Mouse (Mus musculus) splenic B cell, adult 2 months (primary cell): ENCODE results near the gene Gm21788.
"Not testable (repeated sequence)": the region's sequence is repeated elsewhere in the genome, so short reads cannot be mapped to it uniquely, and the experiment has no call there.

Experiments used
- DNase-seq: peaks from one replicate; pipeline ENCODE4 v3.0.0-alpha.2; 2011; ENCODE audit warnings: low read depth, low spot score
- H3K27me3 ChIP-seq: 2 replicates; pipeline ENCODE4 v1.6.1; 2012; ENCODE audit warnings: mild to moderate bottlenecking, low read length, moderate library complexity, mixed read lengths; ENCODE audit not compliant: control insufficient read depth, poor library complexity, insufficient read depth, severe bottlenecking
- H3K36me3 ChIP-seq: 2 replicates; pipeline ENCODE4 v1.6.1; 2012; ENCODE audit warnings: mild to moderate bottlenecking, low read length, moderate library complexity, mixed read lengths; ENCODE audit not compliant: control insufficient read depth, poor library complexity, insufficient read depth, severe bottlenecking

Gm21788 gene

DNA sequence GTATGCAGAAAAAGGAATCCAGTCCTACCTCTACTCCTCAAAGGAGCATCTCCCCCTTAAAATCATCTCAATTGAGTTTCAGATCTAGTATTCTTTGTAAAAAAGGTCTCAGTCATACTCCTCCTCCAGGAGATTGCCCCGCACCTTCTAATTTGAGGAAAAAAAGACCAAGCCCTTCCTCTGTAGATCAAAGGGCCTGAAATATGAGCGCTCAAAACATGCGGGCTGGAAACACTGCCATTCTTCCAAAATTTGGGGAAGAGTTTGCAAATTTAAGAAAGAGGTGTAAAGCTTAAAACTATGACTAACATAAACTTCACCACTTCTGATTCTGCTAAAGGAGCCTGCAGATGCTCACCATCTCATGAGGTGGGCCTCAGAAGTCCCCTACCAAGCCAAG is at the start of gene Gm21788:
TSS of gene Gm21788 (plus strand) at position 301 of the 400 bp plus-strand sequence.
- not testable (repeated sequence) for DNase-seq, H3K27me3 ChIP-seq, H3K36me3 ChIP-seq
